Mouse (Mus musculus): Measurements from ENCODE around the gene Carmil1.

Carmil1 gene

DNA sequence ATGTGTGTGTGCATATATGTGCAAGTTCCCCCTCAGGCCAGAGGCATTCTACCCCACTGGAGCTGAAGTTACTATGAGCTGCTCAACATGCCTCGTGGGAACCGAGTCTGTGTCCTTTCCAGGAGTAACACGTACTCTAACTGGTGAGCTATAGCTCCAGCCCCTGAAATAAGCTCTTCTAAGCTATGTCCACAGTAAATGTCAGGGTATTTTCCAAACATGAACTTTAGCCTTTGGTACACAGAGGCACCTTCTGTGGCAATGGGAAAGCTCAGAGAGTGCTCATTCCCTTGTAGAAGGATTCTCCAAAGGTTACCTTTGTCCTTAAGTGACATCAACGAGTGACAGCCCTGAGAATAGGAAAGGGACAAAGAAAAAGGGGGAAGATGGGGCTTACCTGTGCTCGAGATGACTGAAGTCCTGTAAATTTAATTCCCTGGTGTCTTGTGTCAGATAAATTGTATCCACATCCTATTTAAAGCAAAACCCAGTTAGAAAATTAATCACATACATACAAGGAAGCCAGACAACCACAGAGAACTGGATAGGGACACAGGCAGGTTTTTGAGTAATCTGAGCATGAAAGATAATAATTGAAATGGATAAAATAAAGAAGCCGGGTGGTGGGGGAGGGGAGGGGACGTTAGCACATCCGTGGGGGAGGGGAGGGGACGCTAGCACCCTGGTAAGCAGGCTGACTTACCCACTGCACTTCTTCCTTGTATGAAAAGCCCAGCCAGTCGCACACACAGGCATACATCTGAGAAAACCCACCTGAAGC lies 126.1 kb downstream of the Carmil1 start:
- no peak for DNase-seq (ENCODE audit: low read depth, low spot score)

DNA sequence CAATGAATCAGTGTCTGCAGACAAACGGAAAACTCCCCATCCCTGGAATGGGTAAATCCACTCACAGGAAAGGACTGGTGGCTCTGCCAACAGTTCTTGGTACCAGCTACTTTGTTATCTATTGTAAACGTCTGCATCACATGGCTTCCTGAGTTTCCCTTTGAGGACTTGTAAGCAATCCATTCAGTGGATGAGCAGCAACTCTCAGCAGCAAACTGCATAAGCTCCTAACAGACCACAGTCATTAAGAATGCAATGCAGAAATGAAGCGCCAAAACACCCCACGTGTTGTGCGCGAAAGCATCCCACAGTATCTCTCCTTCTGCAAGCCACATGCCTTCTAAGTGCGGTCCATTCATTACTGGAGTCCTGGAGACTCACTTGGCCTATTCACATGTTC lies 128.0 kb downstream of the Carmil1 start:
- no peak for DNase-seq (ENCODE audit: low read depth, low spot score)

DNA sequence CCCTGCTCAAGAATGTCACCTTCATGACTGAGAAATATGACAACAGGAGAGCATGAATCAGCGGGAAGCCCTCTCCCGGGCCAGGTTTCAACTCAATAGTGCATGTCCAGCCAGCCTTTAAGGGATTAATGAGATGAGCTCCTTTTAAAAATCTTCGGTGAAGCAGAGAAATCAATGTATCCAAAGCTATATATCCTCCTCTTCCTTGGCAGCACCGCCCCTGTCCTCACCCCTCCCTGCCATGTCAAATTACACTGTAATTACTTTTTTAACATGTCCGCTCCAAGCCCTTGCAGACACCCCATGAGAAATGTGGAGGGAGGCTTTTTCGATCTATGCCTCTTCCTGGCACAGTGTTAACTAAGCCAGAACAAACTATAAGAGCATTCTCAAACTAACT lies 129.3 kb downstream of the Carmil1 start:
- DNase-seq (ENCODE audit: low read depth, low spot score): no peak

DNA sequence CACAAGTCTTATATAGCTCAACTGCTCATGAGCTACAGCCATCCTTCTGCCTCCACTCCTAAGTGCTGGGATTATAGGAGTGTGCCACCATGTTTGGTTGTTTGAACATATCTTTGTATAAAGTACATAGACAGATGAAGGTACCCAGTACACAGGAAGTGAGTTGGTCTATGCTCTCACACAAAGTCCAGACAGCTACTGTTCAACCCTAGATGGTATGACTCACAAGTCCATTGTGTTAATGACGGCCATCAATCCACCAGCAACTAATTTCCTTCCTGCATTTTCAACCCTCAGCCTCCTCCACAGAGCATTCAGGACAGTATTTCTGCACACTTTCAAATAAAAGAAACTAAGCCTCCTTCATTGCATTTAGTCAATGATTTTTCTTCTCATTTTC lies 132.0 kb downstream of the Carmil1 start:
- DNase-seq (ENCODE audit: low read depth, low spot score): no peak

DNA sequence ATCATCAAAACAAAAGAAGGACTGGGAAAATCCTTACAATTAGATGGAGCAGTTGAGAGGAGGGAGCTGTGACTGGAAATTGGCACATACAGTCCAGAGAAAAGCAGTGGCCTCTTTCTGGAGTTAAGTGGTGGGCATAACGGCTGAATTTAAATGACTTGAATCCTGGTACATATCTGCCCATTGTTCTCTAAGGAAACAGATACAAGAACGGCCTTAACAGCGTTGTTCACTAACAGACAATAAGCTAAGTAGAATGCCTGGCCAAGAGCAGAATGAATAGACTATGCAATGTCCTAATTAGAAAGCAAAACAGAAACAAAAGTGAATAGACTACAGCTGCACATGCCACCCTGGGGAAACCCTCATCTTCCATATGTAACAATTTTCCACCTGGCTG lies 133.6 kb downstream of the Carmil1 start:
- DNase-seq (ENCODE audit: low read depth, low spot score): no peak

DNA sequence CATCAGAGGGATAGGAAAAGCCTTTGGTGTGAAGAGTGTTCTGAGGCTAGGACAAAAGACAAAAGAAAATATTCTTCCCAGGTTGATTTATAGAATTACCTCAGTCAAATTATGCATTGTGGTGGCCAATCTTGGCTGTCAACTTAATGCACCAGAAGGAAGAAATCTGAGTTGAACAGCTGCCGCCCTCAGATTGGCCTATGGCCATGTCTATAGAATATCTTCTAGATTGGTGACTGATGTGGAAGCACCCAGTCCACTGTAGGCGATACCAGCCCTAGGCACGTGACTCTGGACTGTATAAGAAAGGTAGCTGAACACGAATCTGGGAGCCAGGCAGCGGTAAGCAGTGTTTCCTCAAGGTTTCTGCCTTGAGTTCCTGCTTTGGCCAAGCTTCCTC lies 134.1 kb downstream of the Carmil1 start:
- no peak for DNase-seq (ENCODE audit: low read depth, low spot score)

DNA sequence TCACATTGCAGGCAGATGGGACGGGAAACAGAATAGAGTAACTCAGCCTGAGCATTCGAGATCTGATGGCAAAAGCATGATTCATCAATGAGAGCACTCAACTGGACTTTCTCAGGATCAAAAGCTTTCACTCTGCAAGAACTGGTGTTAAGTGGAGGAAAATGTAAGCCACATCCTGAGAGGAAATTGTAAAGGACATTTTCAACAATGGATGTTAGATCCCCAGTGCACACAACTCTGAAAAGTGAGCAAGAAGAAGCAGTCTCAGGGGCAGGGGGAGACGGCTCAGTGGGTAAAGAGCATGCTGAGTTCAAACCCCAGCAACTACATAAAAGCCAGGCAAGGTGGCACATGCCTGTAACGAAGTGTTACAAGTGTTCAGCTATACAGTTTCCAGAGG lies 135.7 kb downstream of the Carmil1 start:
- no peak for DNase-seq (ENCODE audit: low read depth, low spot score)

DNA sequence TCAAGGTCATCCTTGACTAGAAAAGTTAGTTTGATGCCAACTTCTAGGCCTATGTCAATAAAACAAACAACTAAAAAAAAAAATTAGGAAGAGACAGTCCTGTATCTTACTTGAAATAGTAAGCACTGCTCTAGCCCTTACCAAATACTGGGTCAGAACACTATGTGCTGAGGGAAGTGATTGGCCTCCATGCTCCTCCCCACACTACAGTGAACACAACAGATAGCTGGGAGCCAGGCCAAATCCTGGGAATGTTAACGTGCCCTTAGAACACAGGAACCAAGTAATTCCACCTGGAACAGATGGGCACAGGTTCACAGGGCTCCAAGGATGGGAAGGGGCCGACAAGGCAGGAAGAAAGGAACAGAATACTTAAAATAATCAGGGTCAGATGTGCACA lies 136.5 kb downstream of the Carmil1 start:
- DNase-seq (ENCODE audit: low read depth, low spot score): no peak

DNA sequence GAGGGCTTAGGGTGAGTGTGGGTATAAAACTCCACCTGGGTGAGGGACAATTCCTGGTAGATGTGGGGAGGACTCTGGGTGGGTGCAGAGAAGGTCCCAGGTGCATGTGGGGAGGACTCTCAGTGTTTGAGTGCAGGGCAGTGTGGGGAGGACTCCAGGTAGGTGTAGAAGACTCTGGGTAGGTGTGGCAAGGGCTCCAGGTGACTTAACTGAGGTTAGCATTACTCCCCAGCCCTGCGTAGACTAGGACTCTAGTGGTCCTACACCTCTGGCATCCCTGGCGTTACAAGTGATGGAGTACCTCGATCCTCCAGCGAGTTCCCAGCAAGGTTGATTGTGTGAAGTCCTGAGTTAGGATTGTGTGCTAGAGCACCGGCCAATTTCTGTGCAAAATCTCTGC lies 143.8 kb downstream of the Carmil1 start:
- DNase-seq (ENCODE audit: low read depth, low spot score): no peak

DNA sequence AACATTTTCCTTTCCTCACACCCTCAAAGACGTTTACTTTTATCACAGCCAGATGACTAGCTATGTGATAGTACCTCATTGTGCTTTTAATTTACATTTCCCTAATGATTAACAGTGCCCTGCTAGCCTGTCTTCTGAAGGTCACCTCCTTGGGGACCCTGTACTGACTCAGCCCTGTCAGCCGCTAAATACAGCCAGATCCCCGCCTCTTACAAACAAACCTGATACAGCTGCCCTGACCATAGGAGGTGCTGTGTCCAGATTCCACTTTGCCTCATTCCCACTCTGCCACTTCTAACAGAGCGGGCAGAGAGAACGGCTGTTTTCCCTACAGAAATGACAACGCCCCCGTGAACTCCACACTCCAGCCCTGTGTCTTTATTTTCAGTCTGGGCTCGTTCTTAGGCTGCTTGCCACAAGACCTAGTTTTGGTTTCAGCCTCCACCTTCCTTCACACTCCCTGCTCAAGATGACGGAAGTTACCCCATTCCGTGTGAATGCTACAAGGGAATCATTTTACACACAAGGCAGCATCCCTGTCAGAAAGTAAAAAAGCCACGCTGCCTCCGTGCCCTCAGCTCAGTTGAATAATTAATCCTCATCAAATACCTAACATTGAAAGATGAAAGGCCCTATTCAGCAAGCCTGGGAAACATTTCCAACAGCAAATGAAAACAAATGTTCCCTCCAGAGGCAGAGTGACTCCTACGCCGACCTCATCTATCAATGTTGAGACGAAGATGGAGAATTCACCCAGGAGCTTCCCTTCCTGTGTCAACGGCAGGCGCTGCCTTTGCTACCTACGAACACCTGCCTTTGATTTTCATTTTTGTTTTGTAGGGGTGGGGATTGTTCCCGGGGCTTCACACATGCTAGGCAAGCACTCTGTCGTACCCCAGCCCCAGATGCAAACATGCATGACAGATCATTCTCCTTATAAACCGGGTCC lies 145.0 kb downstream of the Carmil1 start:
- DNase-seq (ENCODE audit: low read depth, low spot score): peak; percentile 29

DNA sequence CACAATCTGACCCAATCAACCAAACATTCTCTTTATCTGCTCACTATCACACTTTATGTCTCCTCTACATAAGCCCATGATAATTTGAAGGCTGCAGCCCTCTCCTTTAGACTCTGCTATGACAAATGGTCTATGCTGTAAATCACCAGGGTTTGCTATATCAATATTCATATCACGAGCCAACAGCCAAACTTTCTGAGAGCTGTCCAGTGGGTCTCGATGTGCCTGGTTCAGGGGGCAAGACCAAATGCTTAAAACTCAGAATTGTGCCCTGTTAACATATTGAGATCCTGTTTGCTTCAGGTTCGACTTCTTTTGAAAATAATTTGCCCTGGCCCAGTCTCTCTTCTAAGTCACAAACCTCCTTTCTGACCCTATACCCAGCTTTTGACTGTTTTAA lies 147.7 kb downstream of the Carmil1 start:
- DNase-seq (ENCODE audit: low read depth, low spot score): no peak

DNA sequence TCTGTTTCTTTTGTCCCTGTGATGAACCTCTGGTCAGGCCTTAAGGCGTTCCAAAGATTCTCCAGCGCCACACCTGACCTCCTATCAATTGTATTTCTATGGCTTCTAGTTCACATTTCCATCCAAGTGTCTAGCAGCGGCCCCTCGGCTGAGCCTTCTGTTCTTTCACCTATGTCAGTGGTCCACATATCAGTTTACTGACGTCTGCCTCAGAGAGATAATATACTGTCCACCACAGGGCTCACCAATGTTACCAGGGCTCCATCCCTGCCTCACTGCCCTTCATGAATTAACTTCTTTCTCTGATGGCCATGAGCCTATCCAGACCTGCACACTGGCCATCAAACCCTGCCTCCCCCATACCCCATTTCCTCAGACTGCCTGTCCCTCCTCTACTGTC lies 149.3 kb downstream of the Carmil1 start:
- no peak for DNase-seq (ENCODE audit: low read depth, low spot score)

DNA sequence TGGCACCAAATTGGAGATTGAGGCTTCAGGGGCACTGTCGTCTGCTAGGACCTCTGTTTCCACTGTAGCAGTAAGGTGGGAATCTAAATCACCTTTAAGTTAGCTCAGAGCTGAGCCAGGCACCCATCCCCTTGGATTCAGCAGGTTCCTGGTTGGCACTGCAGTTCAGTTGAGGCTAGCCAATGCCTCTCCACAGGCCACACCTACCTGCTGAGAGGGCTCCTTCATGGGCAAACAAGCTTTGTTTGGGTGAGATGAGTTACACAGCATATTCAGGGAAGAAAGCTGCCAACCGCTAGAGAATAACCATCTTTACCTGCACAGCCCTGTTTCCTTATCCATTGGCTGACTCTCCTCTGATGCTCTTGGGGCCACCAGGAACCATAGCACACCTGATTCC lies 149.9 kb downstream of the Carmil1 start:
- DNase-seq (ENCODE audit: low read depth, low spot score): no peak

DNA sequence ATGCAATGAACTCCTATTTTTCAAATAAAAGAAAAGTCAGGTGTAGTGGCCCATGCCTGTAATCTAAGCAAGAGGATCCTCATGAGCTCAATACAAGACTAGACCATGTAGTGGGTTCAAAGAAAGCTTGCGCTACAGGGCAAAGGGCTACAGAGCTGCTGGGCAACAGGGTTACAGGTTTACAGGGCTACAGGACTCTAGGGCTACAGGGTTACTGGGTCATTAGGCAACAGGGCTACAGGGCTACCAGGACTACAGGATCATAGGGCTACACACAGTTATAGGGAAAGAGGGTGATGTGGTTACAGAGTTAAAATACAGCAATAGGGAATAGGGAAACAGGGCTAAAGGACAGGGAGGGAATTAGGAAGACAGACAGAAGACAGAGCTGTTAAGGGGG lies 151.9 kb downstream of the Carmil1 start:
- DNase-seq (ENCODE audit: low read depth, low spot score): no peak

DNA sequence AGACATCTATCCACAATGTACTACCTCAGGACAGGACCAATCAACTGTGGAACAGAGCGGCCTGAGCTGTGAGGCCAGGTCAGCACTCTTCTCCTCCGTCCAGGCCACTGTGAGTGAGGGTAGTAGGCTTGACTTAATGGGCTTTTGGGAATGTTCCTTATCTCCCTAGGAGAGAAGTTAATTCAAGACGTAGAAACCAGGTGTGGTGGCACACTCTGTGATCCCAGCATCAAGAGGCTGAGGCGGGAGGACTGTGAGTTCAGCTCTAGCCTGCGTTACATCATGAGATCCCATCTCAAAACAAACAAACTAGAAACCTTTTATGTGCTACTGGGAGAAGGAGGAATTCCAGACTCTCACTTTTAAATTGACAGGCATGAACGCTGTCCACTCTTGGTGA lies 154.7 kb downstream of the Carmil1 start:
- no peak for DNase-seq (ENCODE audit: low read depth, low spot score)

DNA sequence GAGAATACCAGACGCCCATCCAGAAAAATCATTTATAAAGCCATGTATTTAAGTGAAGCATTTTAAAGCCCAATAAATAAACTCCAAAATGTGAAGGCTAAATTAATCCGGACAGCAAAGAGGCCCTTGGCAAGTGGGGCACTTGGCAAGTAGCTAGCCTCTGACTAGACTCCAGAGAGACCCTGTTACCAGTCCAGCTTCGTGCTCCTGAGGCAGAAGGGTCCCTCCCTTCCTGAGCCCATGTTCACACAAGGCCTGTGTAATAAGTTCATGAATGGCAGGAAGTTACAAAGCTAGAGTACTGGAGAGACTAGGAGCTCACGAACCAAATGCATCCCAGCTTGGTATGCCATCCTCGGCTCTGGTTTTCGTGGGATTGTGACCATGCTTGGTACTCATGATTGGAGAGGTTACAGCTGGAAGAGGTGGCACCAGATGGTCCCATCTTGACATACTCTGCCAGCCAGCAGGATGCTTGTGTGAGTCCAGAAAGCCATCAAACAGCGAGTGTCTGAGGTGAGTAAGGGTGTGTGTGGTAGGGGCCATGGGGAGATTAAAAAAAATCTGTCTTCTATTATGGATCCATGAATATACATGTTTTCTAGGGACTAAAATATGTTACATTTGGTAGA lies 163.3 kb downstream of the Carmil1 start:
- no peak for DNase-seq (ENCODE audit: low read depth, low spot score)

DNA sequence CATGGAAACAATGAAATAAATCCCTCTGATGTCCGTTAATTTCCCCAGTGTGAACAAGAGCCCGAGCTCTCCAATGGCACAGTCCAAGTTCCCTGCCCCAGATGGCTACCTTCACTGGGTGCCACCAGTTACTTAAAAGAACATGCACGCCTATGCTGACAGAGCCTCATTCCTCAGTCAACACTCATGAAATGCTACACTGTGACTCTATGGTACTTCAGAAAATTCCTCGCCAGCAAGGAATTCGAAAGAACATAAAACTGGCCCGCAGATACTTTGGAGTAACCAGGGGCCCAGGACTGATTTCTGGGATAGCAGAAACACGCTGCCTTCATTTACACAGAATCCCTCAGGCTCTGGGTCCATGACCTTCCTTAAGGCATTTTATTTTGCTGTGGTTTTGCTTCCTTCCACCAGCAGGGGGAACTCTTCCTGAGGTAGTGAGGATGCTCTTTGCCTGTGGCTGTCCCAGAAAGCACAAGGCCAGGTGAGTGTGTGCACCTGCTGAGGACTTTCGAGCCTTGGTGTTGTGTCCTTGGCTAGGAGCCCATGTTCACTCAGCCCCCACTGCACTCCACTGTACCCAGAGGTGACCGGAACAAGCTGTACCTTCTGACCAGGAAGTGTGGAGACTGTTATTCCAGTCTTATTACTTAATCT lies 167.8 kb downstream of the Carmil1 start:
- peak; percentile 72 for DNase-seq (ENCODE audit: low read depth, low spot score)

DNA sequence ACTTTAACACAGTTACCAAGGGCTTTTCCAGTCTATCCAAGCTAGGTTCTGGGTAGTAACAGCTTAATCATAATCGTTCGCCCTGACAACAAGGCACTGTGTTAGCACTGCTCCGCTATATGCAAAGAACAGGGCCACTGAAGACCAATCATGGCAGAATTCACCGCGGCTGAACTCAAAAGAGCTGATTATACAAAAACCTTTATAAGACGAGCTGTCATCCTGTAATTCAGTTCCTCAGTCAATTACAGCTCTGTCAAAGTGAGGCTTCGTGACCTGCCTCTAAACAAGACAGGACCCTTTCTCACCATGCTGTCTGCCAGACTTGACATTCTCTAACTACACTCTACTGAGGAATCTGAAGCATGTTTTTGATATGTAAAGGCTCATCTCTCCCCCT lies 170.3 kb downstream of the Carmil1 start:
- no peak for DNase-seq (ENCODE audit: low read depth, low spot score)

DNA sequence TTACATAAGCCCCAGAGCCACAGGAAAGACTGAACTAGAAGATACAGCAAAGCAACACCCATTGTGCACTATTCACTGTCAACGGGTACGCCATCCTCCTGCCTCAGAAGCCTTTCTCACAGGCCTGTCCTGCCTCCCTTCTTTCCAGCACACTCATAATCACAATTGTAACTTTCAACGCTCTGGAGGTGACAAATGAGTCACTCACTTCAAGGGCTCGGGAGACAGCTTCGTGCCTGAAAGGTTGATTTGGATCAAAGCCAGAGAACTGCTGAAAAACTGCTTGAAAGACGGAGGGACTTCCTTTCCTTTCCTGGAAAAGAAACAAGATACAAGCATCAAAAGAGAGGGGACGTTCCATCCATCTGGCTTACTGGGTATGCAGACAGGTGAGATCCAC lies 172.3 kb downstream of the Carmil1 start:
- DNase-seq (ENCODE audit: low read depth, low spot score): no peak

DNA sequence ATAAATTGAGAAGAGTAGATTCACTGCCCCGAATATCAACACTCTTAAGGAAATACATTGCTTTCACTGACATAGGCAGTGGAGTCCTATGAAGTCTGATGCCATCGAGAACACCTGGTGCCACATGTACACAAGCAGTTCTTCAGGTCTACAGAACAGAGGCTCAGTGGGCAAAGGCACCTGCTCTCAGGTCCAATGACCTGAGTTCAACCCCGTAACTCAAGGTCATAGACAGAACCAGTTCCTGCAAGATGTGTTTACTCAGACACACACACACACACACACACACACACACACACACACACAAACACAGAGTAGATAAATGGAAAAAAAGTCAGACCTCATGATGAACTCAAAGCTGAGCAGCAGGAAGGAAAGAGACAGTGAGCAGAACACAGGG lies 173.5 kb downstream of the Carmil1 start:
- DNase-seq (ENCODE audit: low read depth, low spot score): no peak

DNA sequence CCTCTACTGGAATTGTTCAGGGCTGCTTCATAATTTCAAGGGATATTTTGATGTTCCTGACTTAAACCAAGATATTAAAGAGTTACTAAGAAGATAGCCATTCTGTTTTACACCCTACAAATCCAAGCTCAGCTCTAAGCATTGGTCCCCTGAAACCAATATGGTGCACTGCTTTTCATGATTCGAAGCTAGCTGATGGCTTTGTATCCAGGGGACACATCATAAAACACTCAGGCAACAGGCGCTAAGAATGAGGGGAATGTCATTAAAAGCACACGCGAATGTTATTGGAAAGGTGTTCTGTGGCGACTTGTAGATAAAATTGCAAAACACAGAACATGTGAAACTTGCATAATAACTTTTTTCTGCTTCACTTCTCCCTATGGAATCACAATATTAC lies 174.8 kb downstream of the Carmil1 start:
- DNase-seq (ENCODE audit: low read depth, low spot score): no peak

DNA sequence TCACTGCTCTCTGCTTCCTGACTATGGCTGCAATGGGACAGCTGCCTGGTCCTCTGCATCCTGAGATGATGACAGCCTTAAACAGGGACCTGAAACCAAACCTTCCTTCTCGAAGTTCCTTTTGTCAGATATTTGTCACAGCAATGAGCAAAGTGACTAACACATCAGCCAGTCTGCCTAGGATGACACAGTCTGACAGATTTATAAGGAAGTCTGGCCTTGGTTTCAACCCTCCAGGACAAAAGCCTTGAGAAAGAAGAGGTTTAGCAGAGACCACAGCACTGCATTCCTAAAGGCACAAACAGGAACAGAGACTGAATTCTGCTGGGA lies 175.3 kb downstream of the Carmil1 start:
- no peak for DNase-seq (ENCODE audit: low read depth, low spot score)

Measured in ZHBTc4 (cell line).